Mouse (Mus musculus) layer of hippocampus, adult 9-11 months (tissue): Measurements from ENCODE around the gene Prcc.

Experiments
- DNase-seq: peaks from one replicate; pipeline ENCODE4 v3.0.0; 2022

The Prcc gene

GRCm38 (mm10) chr3:87885281-87886003 lies at the start of gene Prcc:
Gene Prcc (minus strand): TSS chr3:87885608.
- peak; percentile 99 for DNase-seq

- DNase-seq: no peak
Measured at GRCm38 (mm10) chr3:87935201-87935600, 49.8 kb upstream of the Prcc start.

- DNase-seq: no peak
Measured at GRCm38 (mm10) chr3:87934501-87934900, 49.1 kb upstream of the Prcc start.

- DNase-seq: no peak
Measured at GRCm38 (mm10) chr3:87934026-87934425, 48.6 kb upstream of the Prcc start.

- peak; percentile 97 for DNase-seq
Measured at GRCm38 (mm10) chr3:87930078-87930795, 44.8 kb upstream of the Prcc start, which contains the start of the genes Isg20l2 and Rrnad1. Gene Isg20l2 (plus strand): TSS chr3:87930314. Gene Rrnad1 (minus strand): TSS chr3:87930717.

- DNase-seq: no peak
Measured at GRCm38 (mm10) chr3:87929341-87930077, 44.1 kb upstream of the Prcc start.

- no peak for DNase-seq
Measured at GRCm38 (mm10) chr3:87927452-87927851, 42.0 kb upstream of the Prcc start.

GRCm38 (mm10) chr3:87924996-87925395 lies 39.6 kb upstream of the Prcc start:
- no peak for DNase-seq

- no peak for DNase-seq
Measured at GRCm38 (mm10) chr3:87920270-87920943, 35.0 kb upstream of the Prcc start.

GRCm38 (mm10) chr3:87919336-87920108 lies 34.1 kb upstream of the Prcc start, which contains the start of gene Mrpl24:
Gene Mrpl24 (plus strand): TSS chr3:87919506.
- peak; percentile 96 for DNase-seq

- no peak for DNase-seq
Measured at GRCm38 (mm10) chr3:87918551-87918950, 33.1 kb upstream of the Prcc start.

- DNase-seq: no peak
Measured at GRCm38 (mm10) chr3:87916990-87917389, 31.6 kb upstream of the Prcc start.

GRCm38 (mm10) chr3:87913891-87914290 lies 28.5 kb upstream of the Prcc start:
- DNase-seq: no peak

- no peak for DNase-seq
Measured at GRCm38 (mm10) chr3:87913491-87913890, 28.1 kb upstream of the Prcc start.

GRCm38 (mm10) chr3:87910573-87911141 lies 25.2 kb upstream of the Prcc start:
- peak; percentile 83 for DNase-seq

- DNase-seq: no peak
Measured at GRCm38 (mm10) chr3:87909874-87910273, 24.5 kb upstream of the Prcc start.

- DNase-seq: no peak
Measured at GRCm38 (mm10) chr3:87909381-87909780, 24.0 kb upstream of the Prcc start.

- no peak for DNase-seq
Measured at GRCm38 (mm10) chr3:87907906-87908305, 22.5 kb upstream of the Prcc start.

- no peak for DNase-seq
Measured at GRCm38 (mm10) chr3:87906981-87907857, 21.8 kb upstream of the Prcc start.

- DNase-seq: no peak
Measured at GRCm38 (mm10) chr3:87906601-87906980, 21.2 kb upstream of the Prcc start.
